Mouse (Mus musculus) limb, embryonic 13.5 days (tissue): ENCODE data around the gene 4930432M17Rik. TPM values are rescaled to one million over a fixed set of nuclear protein-coding genes. Genes with fewer than 3 reads are reported as not detected.

Source experiments
- ATAC-seq: fragments of 200-750 bp; cut with Nextera tagmentation; 2 replicates; pipeline ENCODE4 v1.8.0; 2017; ENCODE audit warnings: low read depth, moderate number of reproducible peaks, moderate TSS enrichment; ENCODE audit not compliant: low FRiP score
- H3K27ac ChIP-seq: fragments of 300-500 bp; sonication (generic); 2 replicates; pipeline ENCODE4 v1.5.1; 2015; ENCODE audit warnings: inconsistent platforms, mild to moderate bottlenecking, moderate library complexity
- H3K27me3 ChIP-seq: fragments of 300-500 bp; sonication (generic); 2 replicates; pipeline ENCODE4 v1.6.1; 2015; ENCODE audit warnings: mild to moderate bottlenecking, inconsistent platforms
- H3K36me3 ChIP-seq: fragments of 300-500 bp; sonication (generic); 2 replicates; pipeline ENCODE4 v1.6.1; 2015; ENCODE audit warnings: inconsistent platforms, mild to moderate bottlenecking, moderate library complexity
- H3K4me1 ChIP-seq: fragments of 300-500 bp; sonication (generic); 2 replicates; pipeline ENCODE4 v1.6.1; 2015; ENCODE audit warnings: inconsistent platforms
- H3K4me2 ChIP-seq: fragments of 300-500 bp; sonication (generic); replicated peaks from 2 replicates; pipeline ENCODE4 v1.6.1; 2015; ENCODE audit warnings: inconsistent platforms, mild to moderate bottlenecking, moderate library complexity
- H3K4me3 ChIP-seq: fragments of 300-500 bp; sonication (generic); 2 replicates; pipeline ENCODE4 v1.5.1; 2015; ENCODE audit warnings: moderate library complexity, mild to moderate bottlenecking, inconsistent platforms
- H3K9ac ChIP-seq: fragments of 300-500 bp; sonication (generic); 2 replicates; pipeline ENCODE4 v1.6.1; 2015; ENCODE audit warnings: mild to moderate bottlenecking, inconsistent platforms
- H3K9me3 ChIP-seq: fragments of 300-500 bp; sonication (generic); 2 replicates; pipeline ENCODE4 v1.6.1; 2016; ENCODE audit warnings: inconsistent platforms
- WGBS: fragments of 180-500 bp; shearing (Covaris S2); methylation state at CpG from one replicate; pipeline ENCODE4 v1.1.7; 2015; 5-methylcytosine and 5-hydroxymethylcytosine counted together
- polyA plus RNA-seq: library from polyadenylated mRNA; unstranded; fragments of >200 nt; fragmentation: Nextera tagmentation; extraction: Ambion mirVana; gene quantifications from 2 replicates; pipeline ENCODE4 v1.2.1, GENCODE M21; 2015

4930432M17Rik gene
- polyA plus RNA-seq, 1 experiment from 2014 or later = not detected

GRCm38 (mm10) chr3:121680187-121680586, 9.6 kb downstream of the 4930432M17Rik start:
- Histone ChIP-seq H3K4me2 (no peak overlapping the region), H3K9ac (no peak overlapping the region), H3K36me3 (no peaks in the 10 kb centered on the region), H3K9me3 (no peaks in the 10 kb centered on the region), H3K4me1 (0 out of 2 replicates have a peak, but pooled peaks cover 2% of the 10 kb centered on the region), H3K4me3 (no peak overlapping the region), H3K27ac (no peak overlapping the region), H3K27me3 (no peaks in the 10 kb centered on the region)
- 69% methylated on average over 3 of the region's 3 CpGs for WGBS
- ATAC-seq = no peak

- Histone ChIP-seq H3K9me3 (no peaks in the 10 kb centered on the region), H3K9ac (no peak overlapping the region), H3K27me3 (no peaks in the 10 kb centered on the region), H3K36me3 (no peaks in the 10 kb centered on the region), H3K4me2 (no peak overlapping the region), H3K4me1 (0 out of 2 replicates have a peak, but pooled peaks cover 6% of the 10 kb centered on the region), H3K4me3 (no peak overlapping the region), H3K27ac (no peak overlapping the region)
- ATAC-seq = no peak
- WGBS = 81% methylated on average over 10 of the region's 10 CpGs
Measured at GRCm38 (mm10) chr3:121682439-121683411, 12.2 kb downstream of the 4930432M17Rik start.

- Histone ChIP-seq H3K27ac (no peak overlapping the region), H3K9ac (no peak overlapping the region), H3K9me3 (no peaks in the 10 kb centered on the region), H3K4me2 (no peak overlapping the region), H3K27me3 (no peaks in the 10 kb centered on the region), H3K36me3 (no peaks in the 10 kb centered on the region), H3K4me3 (no peak overlapping the region), H3K4me1 (0 out of 2 replicates have a peak, but pooled peaks cover 3% of the 10 kb centered on the region)
- 67% methylated on average over 4 of the region's 4 CpGs for WGBS
- ATAC-seq = no peak
Measured at GRCm38 (mm10) chr3:121684552-121684951, 14.0 kb downstream of the 4930432M17Rik start.

GRCm38 (mm10) chr3:121684963-121685362, 14.4 kb downstream of the 4930432M17Rik start:
- H3K4me2 ChIP-seq = no peak overlapping the region

GRCm38 (mm10) chr3:121685985-121686384, 15.4 kb downstream of the 4930432M17Rik start:
- H3K4me2 ChIP-seq = no peak overlapping the region
- no peaks in the 10 kb centered on the region for H3K36me3 ChIP-seq
- H3K27me3 ChIP-seq = no peaks in the 10 kb centered on the region
- no peak overlapping the region for H3K27ac ChIP-seq
- H3K4me1 ChIP-seq = 0 out of 2 replicates have a peak, but pooled peaks cover 3% of the 10 kb centered on the region
- 63% methylated on average over 1 of the region's 1 CpGs for WGBS
- H3K9ac ChIP-seq = no peak overlapping the region
- no peak for ATAC-seq
- H3K4me3 ChIP-seq = no peak overlapping the region
- no peaks in the 10 kb centered on the region for H3K9me3 ChIP-seq

More at GRCm38 (mm10) chr3:121684963-121685362, 14.4 kb downstream of the 4930432M17Rik start:
- no peak for ATAC-seq
- Histone ChIP-seq H3K27me3 (no peaks in the 10 kb centered on the region), H3K4me3 (no peak overlapping the region), H3K27ac (no peak overlapping the region), H3K9me3 (no peaks in the 10 kb centered on the region), H3K9ac (no peak overlapping the region), H3K36me3 (no peaks in the 10 kb centered on the region), H3K4me1 (0 out of 2 replicates have a peak, but pooled peaks cover 3% of the 10 kb centered on the region)
- 82% methylated on average over 4 of the region's 4 CpGs for WGBS

- Histone ChIP-seq H3K27me3 (no peaks in the 10 kb centered on the region), H3K9me3 (no peaks in the 10 kb centered on the region), H3K4me2 (no peak overlapping the region), H3K36me3 (no peaks in the 10 kb centered on the region), H3K4me1 (0 out of 2 replicates have a peak, but pooled peaks cover 3% of the 10 kb centered on the region), H3K9ac (no peak overlapping the region), H3K27ac (no peak overlapping the region), H3K4me3 (no peak overlapping the region)
- 59% methylated on average over 4 of the region's 4 CpGs for WGBS
- ATAC-seq = no peak
Measured at GRCm38 (mm10) chr3:121686408-121686911, 15.9 kb downstream of the 4930432M17Rik start.

- no peak for ATAC-seq
- H3K4me3 ChIP-seq = no peak overlapping the region
- 73% methylated on average over 3 of the region's 3 CpGs for WGBS
- H3K4me2 ChIP-seq = no peak overlapping the region
- no peaks in the 10 kb centered on the region for H3K9me3 ChIP-seq
- no peaks in the 10 kb centered on the region for H3K36me3 ChIP-seq
- H3K4me1 ChIP-seq = 0 out of 2 replicates have a peak, but pooled peaks cover 3% of the 10 kb centered on the region
- H3K27ac ChIP-seq = no peak overlapping the region
- H3K27me3 ChIP-seq = 0 out of 2 replicates have a peak, but pooled peaks cover 2% of the 10 kb centered on the region
- H3K9ac ChIP-seq = no peak overlapping the region
Measured at GRCm38 (mm10) chr3:121687741-121688140, 17.2 kb downstream of the 4930432M17Rik start.

GRCm38 (mm10) chr3:121689029-121689428, 18.5 kb downstream of the 4930432M17Rik start:
- Histone ChIP-seq H3K4me3 (no peak overlapping the region), H3K36me3 (no peaks in the 10 kb centered on the region), H3K9me3 (no peaks in the 10 kb centered on the region), H3K4me2 (no peak overlapping the region), H3K27me3 (0 out of 2 replicates have a peak, but pooled peaks cover 2% of the 10 kb centered on the region), H3K9ac (no peak overlapping the region), H3K4me1 (0 out of 2 replicates have a peak, but pooled peaks cover 3% of the 10 kb centered on the region), H3K27ac (no peak overlapping the region)
- WGBS = 83% methylated on average over 5 of the region's 5 CpGs
- no peak for ATAC-seq

GRCm38 (mm10) chr3:121689697-121690096, 19.1 kb downstream of the 4930432M17Rik start:
- Histone ChIP-seq H3K4me2 (no peak overlapping the region), H3K36me3 (no peaks in the 10 kb centered on the region), H3K4me3 (no peak overlapping the region), H3K27ac (no peak overlapping the region), H3K27me3 (0 out of 2 replicates have a peak, but pooled peaks cover 2% of the 10 kb centered on the region), H3K9me3 (no peaks in the 10 kb centered on the region), H3K9ac (no peak overlapping the region), H3K4me1 (0 out of 2 replicates have a peak, but pooled peaks cover 3% of the 10 kb centered on the region)
- ATAC-seq = no peak
- WGBS = 88% methylated on average over 3 of the region's 3 CpGs

GRCm38 (mm10) chr3:121693001-121693730, 22.6 kb downstream of the 4930432M17Rik start:
- Histone ChIP-seq H3K27me3 (0 out of 2 replicates have a peak, but pooled peaks cover 2% of the 10 kb centered on the region), H3K9me3 (no peaks in the 10 kb centered on the region), H3K9ac (no peak overlapping the region), H3K4me1 (no peaks in the 10 kb centered on the region), H3K27ac (no peak overlapping the region), H3K4me2 (no peak overlapping the region), H3K4me3 (no peak overlapping the region), H3K36me3 (no peaks in the 10 kb centered on the region)
- no peak for ATAC-seq
- WGBS = 58% methylated on average over 13 of the region's 13 CpGs

- no peak for ATAC-seq
- no peaks in the 10 kb centered on the region for H3K36me3 ChIP-seq
- H3K9ac ChIP-seq = no peak overlapping the region
- H3K27ac ChIP-seq = no peak overlapping the region
- no peak overlapping the region for H3K4me2 ChIP-seq
- H3K9me3 ChIP-seq = no peaks in the 10 kb centered on the region
- 86% methylated on average over 5 of the region's 5 CpGs for WGBS
- no peaks in the 10 kb centered on the region for H3K4me1 ChIP-seq
- H3K27me3 ChIP-seq = 0 out of 2 replicates have a peak, but pooled peaks cover 2% of the 10 kb centered on the region
- no peak overlapping the region for H3K4me3 ChIP-seq
Measured at GRCm38 (mm10) chr3:121693746-121694145, 23.2 kb downstream of the 4930432M17Rik start.
